Mouse (Mus musculus) ES-E14 (cell line): Measurements from ENCODE around the gene Ptma. TPM values are rescaled to one million over a fixed set of nuclear protein-coding genes. Genes with fewer than 3 reads are reported as not detected.
A peak's percentile ranks its signal among the peaks of the same experiment; 100 is the strongest.

Experiments
- DNase-seq: peaks from one replicate; pipeline ENCODE4 v3.0.0-alpha.2; 2013; ENCODE audit warnings: low read depth, low spot score
- H3K27ac ChIP-seq: 2 replicates; pipeline ENCODE4 v1.5.1; 2012; ENCODE audit warnings: low read depth, mild to moderate bottlenecking, low read length, moderate library complexity, mixed read lengths; ENCODE audit not compliant: poor library complexity, insufficient read depth, severe bottlenecking
- H3K36me3 ChIP-seq: 2 replicates; pipeline ENCODE4 v1.6.1; 2012; ENCODE audit warnings: mild to moderate bottlenecking, low read length, moderate library complexity, mixed read lengths; ENCODE audit not compliant: control insufficient read depth, poor library complexity, insufficient read depth, severe bottlenecking
- H3K4me1 ChIP-seq, 2 experiments: fragments of 150-350 bp in 1 of 2; sonication (generic) in 1 of 2; 2 replicates each; pipeline ENCODE4 v1.6.1; 2012; ENCODE audit warnings: low read length in 2 of 2, mild to moderate bottlenecking in 1 of 2, mixed read lengths in 1 of 2; ENCODE audit not compliant: control insufficient read depth in 2 of 2, insufficient read depth in 2 of 2, poor library complexity in 1 of 2
- H3K4me3 ChIP-seq, 2 experiments: fragments of 150-350 bp in 1 of 2; sonication (generic) in 1 of 2; 2 replicates each; pipeline ENCODE4 v1.5.1; 2012; ENCODE audit warnings: low read length in 2 of 2, low read depth in 1 of 2, mild to moderate bottlenecking in 1 of 2, mixed read lengths in 1 of 2; ENCODE audit not compliant: insufficient read depth in 1 of 2, poor library complexity in 1 of 2, severe bottlenecking in 1 of 2
- H3K9ac ChIP-seq: 2 replicates; pipeline ENCODE4 v1.6.1; 2012; ENCODE audit warnings: low read depth, mild to moderate bottlenecking, low read length, mixed read lengths; ENCODE audit not compliant: poor library complexity, insufficient read depth, severe bottlenecking
- H3K9me3 ChIP-seq: fragments of 150-350 bp; sonication (generic); 2 replicates; pipeline ENCODE4 v1.6.1; 2012; ENCODE audit warnings: low read depth, mild to moderate bottlenecking, low read length; ENCODE audit not compliant: control insufficient read depth, insufficient read depth
- CHD2 ChIP-seq: IDR thresholded peaks from 2 replicates; pipeline ENCODE4 v1.6.1; 2014; ENCODE audit warnings: mild to moderate bottlenecking, low read depth, low read length, inconsistent platforms
- HCFC1 ChIP-seq: IDR thresholded peaks from 2 replicates; pipeline ENCODE4 v1.6.1; 2012; ENCODE audit warnings: low read length, inconsistent platforms, borderline replicate concordance; ENCODE audit not compliant: insufficient read depth
- MAFK ChIP-seq: IDR thresholded peaks from 2 replicates; pipeline ENCODE4 v1.6.1; 2014; ENCODE audit warnings: mild to moderate bottlenecking, low read depth, low read length, inconsistent platforms; ENCODE audit not compliant: insufficient read depth
- ZC3H11A ChIP-seq: IDR thresholded peaks from 2 replicates; pipeline ENCODE4 v1.6.1; 2012; ENCODE audit warnings: low read depth, mild to moderate bottlenecking, inconsistent platforms, low read length, borderline replicate concordance
- ZNF384 ChIP-seq: IDR thresholded peaks from 2 replicates; pipeline ENCODE4 v1.6.1; 2012; ENCODE audit warnings: low read depth, low read length, inconsistent platforms
- in situ Hi-C, 2 experiments: fragments of 600-800 bp; cut with MboI; formaldehyde crosslinking; loops; one replicate each; pipeline ENCODE4 v1.15.1; 2025; ENCODE audit warnings: low sequenced_read_pairs in 2 of 2, inconsistent platforms in 1 of 2; ENCODE audit not compliant: unreplicated experiment in 2 of 2
- total RNA-seq: library from RNA; depleted of rRNA; stranded (reverse); fragments of 300-350 nt; gene quantifications from 2 replicates; pipeline ENCODE4 v1.2.3, GENCODE M21; 2012

Gene Ptma
- total RNA-seq, 1 experiment, result 2,587 TPM

- Histone ChIP-seq H3K36me3 (no peaks in the 10 kb centered on the region), H3K27ac (peak overlapping the region; percentile 66; the same call in 1 of the 2 replicates), H3K9me3 (no peaks in the 10 kb centered on the region), H3K4me1 (peaks cover 10 to 27% of the 10 kb centered on the region in 2 experiments; a peak in 3 of 4 replicates), H3K4me3 (no peak overlapping the region), H3K9ac (peak overlapping the region; percentile 34; the same call in 1 of the 2 replicates)
- DNase-seq, result no peak
- in situ Hi-C loops, result no loop called here
- no peak for TF ChIP-seq HCFC1
Measured at GRCm38 (mm10) chr1:86491533-86492094, 34.9 kb upstream of the Ptma start.

GRCm38 (mm10) chr1:86492095-86493070 lies 34.1 kb upstream of the Ptma start:
- Histone ChIP-seq H3K27ac (peak overlapping the region; percentile 66; the same call in 1 of the 2 replicates), H3K9me3 (no peaks in the 10 kb centered on the region), H3K4me3 (no peak overlapping the region), H3K9ac (peak overlapping the region; percentile 14; the same call in 1 of the 2 replicates), H3K4me1 (peaks cover 16 to 33% of the 10 kb centered on the region in 2 experiments; a peak in 3 of 4 replicates), H3K36me3 (no peaks in the 10 kb centered on the region)
- in situ Hi-C loops, result no loop called here
- no peak for TF ChIP-seq ZC3H11A
- TF ChIP-seq ZNF384, result no peak
- TF ChIP-seq CHD2, result no peak
- no peak for TF ChIP-seq HCFC1
- no peak for TF ChIP-seq MAFK
- no peak for DNase-seq

GRCm38 (mm10) chr1:86493783-86494182 lies 32.7 kb upstream of the Ptma start:
- Histone ChIP-seq H3K9me3 (no peaks in the 10 kb centered on the region), H3K4me1 (peaks cover 26 to 45% of the 10 kb centered on the region in 2 experiments), H3K36me3 (no peaks in the 10 kb centered on the region), H3K27ac (no peak overlapping the region), H3K4me3 (no peak overlapping the region), H3K9ac (no peak overlapping the region; the same call in 1 of the 2 replicates)
- in situ Hi-C loops, result no loop called here
- TF ChIP-seq MAFK, result no peak
- no peak for TF ChIP-seq CHD2
- no peak for TF ChIP-seq ZC3H11A
- no peak for TF ChIP-seq HCFC1
- no peak for TF ChIP-seq ZNF384
- DNase-seq, result no peak

DNA sequence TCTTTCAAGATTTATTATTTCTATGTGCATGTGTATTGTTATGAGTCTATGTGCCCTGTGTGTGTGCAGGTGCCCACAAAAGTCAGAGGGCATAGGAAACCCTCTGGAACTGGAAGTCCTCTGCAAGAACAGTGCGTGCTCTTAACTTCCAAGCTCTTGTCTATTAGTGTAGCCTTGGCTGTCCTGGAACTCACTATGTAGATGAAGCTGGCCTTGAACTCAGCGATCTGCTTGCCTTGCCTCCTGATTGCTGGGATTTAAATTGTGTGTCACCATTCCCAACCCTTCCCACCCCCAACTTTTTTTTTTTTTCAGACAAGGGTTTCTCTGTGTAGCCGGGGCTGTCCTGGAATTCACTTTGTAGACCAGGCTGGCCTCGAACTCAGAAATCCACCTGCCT lies 30.2 kb upstream of the Ptma start:
- Histone ChIP-seq H3K9ac (no peak overlapping the region), H3K36me3 (no peaks in the 10 kb centered on the region), H3K27ac (no peak overlapping the region), H3K4me1 (peaks cover 27 to 44% of the 10 kb centered on the region in 2 experiments), H3K4me3 (no peak overlapping the region), H3K9me3 (no peaks in the 10 kb centered on the region)
- in situ Hi-C loops, result no loop called here
- TF ChIP-seq CHD2 (no peak), ZC3H11A (no peak), HCFC1 (no peak), ZNF384 (no peak), MAFK (no peak)
- no peak for DNase-seq
